Mouse (Mus musculus) adrenal gland, adult 18-20 months (tissue): ENCODE results near the gene Slc25a24. TPM values are rescaled to one million over a fixed set of nuclear protein-coding genes. Genes with fewer than 3 reads are reported as not detected.

Experiments used
- DNase-seq, 2 experiments: peaks; one replicate each; pipeline ENCODE4 v3.0.0; 2021 to 2022; ENCODE audit warnings: low spot score in 2 of 2
- total RNA-seq, 2 experiments: library from RNA; stranded (reverse); gene quantifications; 1 replicate in 1 of 2; 2 replicates in 1 of 2; pipeline ENCODE4 v1.2.3; 2021

Slc25a24 gene
- total RNA-seq, 2 experiments from 2014 or later = 46.3 to 76.4 TPM

DNA sequence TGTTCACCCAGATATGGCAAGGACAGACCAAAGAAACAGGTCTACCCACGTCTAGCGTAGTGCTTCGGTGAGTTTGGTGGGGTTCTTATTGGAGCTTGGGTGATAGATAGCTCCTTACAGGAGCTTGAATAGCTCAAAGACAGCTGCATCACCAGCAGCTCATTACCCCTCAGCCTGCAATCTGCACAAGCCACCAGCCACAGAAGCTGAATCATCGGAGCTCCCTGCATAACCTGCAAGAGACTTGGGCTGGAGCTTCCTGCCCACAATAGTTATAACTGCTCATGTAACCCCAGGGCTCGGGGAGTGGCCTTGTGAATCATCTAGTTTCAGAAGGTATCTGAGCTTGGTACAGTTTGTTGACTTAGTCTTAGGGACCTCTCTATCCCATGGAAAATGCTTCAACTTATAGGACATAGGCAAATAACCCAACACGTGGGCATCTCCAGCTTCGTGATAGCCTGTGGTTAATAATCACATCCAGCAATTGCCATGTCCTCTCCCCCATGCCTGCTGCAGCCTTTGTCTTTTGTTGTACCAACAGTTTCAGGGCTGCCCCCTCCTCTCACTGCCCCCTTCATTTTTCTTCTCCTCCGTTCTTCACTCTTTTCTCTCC, 42.4 kb downstream of the Slc25a24 start:
- DNase-seq = no peak

DNA sequence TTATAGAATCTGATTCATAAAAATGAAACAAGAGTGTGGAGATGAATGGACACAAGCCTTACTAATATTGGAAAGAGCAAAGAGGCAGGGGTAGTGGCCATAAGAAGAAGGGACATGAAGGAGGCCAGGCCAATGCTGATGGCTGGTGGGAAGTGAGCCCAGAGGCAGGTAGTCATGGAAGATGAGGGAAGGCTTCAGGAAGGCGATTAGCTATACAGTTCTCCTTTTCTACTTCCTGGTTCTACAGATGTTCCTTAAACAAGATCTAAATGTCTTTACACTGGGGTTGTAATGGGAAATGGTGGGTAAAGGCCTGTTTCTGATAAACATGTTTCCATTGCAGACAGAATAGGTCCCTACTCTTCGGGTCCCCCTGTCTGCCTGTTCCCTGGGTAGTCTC, 46.2 kb downstream of the Slc25a24 start:
- DNase-seq = no peak

DNA sequence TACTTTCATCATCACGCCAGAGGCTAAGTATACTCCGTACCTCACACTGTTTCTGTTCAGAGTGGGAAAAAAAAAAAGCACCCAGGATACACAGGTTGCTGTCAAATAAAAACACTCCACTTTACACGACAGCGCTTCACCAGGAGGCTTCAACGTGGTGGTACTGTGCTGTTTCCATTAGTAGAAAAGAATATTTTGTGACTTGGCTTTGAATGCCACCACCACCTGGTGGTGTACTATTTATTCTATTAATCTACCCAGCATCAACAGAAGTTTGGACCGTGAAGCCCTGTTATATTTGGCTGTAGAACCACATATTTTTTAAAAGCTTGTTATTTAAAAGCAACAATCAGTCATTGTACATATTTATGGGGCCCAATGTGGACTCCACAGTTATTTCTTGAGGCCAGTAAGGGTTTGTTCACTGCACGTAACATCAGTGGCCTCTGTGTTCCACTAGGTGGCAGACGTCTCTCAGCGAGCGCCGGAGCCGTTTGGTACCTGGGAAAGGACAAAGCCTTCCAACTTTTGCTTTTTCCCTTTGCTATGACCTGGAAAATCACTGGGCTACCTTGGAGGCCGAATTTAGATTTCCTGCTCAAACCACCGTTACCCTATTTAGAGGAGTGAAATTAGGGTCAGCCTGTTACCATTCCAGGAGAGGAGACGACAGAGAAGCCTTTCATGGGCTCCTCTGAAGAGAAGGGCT, 48.3 kb downstream of the Slc25a24 start:
- peak; percentile 48 to 60 for DNase-seq

DNA sequence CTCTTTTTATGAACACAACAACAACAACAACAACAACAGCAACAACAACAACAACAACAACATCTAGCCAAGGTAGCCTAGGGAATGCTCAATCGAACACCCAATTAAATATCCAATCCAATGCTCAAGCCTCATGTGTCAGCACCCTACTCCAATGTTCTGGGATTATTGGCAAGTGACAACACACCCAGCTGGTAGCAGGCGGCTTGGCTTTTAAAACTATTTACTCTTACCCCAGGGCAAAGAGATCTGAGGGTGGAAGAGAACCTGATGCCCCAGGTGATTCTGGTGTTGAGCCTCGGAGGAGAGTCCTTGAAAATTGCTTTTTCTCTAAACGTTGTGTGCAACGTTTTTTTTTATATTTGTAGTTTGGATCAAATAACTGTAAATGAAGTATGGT, 51.4 kb downstream of the Slc25a24 start:
- DNase-seq = no peak

DNA sequence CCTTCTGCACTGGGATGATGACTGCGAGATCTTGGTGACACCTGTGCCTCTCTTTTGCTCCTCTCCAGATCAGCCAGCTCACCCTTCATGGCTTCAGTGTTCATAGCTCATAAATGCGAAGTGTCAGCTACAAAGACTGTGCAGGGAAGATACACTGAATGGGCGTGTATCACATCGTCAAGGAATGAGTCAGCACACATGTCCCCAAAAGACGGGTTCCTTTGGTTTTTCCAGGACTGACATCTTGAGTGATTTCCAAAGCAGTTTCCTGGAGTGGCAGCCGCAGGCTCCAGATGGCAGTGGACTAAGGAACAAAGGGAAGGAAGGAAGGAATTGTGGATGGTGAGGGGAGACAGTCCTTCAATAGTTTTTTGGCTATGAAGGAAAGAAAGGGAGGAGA, 55.8 kb downstream of the Slc25a24 start:
- DNase-seq = no peak

DNA sequence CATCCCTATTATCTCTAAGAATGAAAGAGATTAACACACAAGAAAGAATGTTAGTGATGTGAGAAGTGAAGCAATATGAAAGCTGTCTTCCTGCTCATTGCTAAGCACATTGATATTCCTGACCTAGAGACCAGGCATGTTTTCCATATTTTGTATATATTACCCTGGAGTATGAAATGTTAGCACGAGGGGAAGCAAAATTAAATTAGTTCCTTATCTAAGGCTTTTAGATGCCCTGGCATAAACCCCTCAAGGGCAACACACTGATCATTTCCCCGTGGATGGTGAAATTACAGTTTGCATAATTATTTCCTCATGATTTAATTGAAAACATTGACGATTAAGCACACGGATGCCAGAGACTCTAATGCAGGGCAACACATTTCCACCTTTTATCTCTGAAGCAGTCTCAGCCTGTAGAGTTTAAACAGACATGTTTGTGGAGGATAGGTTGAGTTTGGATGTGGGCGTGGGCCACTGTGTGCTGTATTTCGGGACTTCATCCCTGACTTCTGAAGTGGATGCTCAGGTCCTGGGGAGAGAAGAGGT, 56.7 kb downstream of the Slc25a24 start:
- no peak for DNase-seq

DNA sequence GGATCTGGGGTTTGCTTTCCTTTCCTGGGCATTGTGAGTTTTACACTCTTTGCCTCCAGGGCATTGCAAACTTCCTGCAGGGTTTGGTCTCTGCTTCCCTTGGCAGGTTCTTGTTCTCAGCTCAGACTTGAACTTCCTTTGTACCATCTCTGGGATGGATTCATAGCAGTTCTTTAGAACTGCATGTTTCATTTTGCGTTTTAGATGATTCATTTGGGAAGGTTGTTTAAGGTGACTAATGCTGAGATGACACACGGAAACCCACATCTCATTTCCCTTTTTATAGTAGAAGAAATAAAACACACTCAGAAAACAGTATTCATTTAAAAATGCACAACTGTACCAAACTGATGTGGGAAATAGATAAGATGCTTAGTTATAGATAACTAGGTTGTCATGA, 73.2 kb downstream of the Slc25a24 start:
- DNase-seq = no peak

DNA sequence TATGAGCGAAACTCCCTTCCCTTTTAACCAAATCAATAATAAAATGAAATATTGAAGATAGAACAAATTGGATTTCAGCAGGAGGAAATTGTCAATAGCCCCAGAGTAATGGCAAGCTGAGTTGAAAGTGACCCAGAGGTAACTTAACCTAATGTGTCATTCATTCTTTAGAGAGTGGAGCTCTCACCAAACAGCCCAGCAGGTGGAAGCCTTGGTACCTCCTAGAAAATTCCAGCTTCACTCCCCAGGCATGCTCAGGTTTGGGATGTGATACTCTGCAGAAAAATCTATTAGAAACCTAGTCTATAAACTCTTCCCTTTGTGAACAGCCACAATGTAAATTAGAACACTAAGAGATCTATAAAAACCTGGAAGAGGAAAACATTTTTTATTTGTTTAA, 76.3 kb downstream of the Slc25a24 start:
- no peak for DNase-seq

DNA sequence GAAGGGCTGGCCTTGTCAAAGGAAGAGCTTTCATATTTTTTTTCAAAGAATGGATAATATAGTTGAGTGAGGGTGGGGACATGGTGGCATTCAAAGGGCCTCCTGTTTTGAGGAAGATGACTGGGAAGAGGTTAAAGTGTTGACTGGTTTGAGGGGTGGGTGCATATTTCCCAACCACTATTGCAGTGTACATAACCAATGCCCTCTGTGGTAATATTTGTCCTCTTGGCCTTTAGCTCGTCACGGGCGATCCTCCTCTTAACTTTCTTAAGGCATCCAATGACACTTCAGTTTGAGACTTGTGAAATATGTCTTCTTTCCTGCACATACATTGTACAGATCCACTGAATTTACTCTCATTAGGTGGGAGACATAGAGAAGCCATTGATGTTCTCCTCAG, 89.4 kb downstream of the Slc25a24 start:
- DNase-seq = no peak

DNA sequence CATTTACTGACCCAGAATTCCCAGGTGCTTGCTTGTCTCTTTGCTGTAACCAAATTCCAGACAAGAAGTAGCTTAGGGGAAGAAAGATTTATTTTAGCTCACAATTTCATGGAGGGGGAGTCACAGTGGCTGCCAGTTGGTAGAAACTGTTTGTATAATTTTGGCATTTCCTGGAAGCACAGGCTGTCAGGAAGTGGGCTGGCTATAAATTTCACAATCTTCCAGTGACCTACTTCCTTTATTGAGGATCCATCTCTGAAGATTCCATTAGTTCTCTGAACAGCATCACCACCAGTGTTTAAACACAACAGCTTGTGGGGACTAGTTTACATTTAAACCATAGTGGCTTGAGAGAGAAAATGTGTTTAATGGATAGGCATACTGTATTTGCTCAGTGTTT, 93.4 kb downstream of the Slc25a24 start:
- DNase-seq = no peak

Other genes with a start within 250 kb of the Slc25a24 start
- under 1 TPM; 0.43 to 0.74 TPM for gene Fndc7, start 233.1 kb upstream of the Slc25a24 start, total RNA-seq
- 10 to 100 TPM; 56.6 to 73.2 TPM for gene Prpf38b, start 211.4 kb upstream of the Slc25a24 start, total RNA-seq
- not detected for gene Henmt1, start 183.3 kb upstream of the Slc25a24 start, total RNA-seq
- gene Gm9857, start 182.7 kb upstream of the Slc25a24 start, total RNA-seq = not detected
- gene Fam102b, start 95.5 kb upstream of the Slc25a24 start, total RNA-seq = 1 to 10 TPM; 5.0 to 7.9 TPM
- not detected for gene Slc25a54, start 42.7 kb upstream of the Slc25a24 start, total RNA-seq
- 1 to 10 TPM; 4.0 to 6.1 TPM for gene Vav3, start 217.5 kb downstream of the Slc25a24 start, total RNA-seq